Comparison of ENCODE assay signal across 13 mouse cellular contexts in genomic region chr7:80789061-80789460, GRCm38 (mm10). TPM values are rescaled to one million over a fixed set of nuclear protein-coding genes. Genes with fewer than 3 reads are reported as not detected.
DNase-seq lines count a peak whose midpoint lies in the region; ATAC-seq and TF ChIP-seq lines count a peak whose summit lies in the region.
"Had no signal": no experiment of that assay in that cellular context is flagged by ENCODE, and none has a peak within 500 bp of the region (broad histone marks: within the 10 kb centered on the region; RNA-seq: fewer than 3 reads in every experiment).

No protein-coding gene starts in this region.

- H3K27me3 ChIP-seq in heart, adult 2 months (ENCODE audit: control insufficient read depth, insufficient read depth, low read length): no peaks in the 10 kb centered on the region
- H3K27me3 ChIP-seq in heart, postnatal 0 days (ENCODE audit: control insufficient read depth, insufficient read depth, low read length): no peaks in the 10 kb centered on the region
- H3K27me3 ChIP-seq in myocyte (ENCODE audit: control insufficient read depth, insufficient read depth, insufficient read length): no peaks in the 10 kb centered on the region
- H3K27me3 ChIP-seq in forebrain, embryonic 15.5 days: no peaks in the 10 kb centered on the region
- H3K27me3 ChIP-seq: limb, embryonic 13.5 days had no signal

- no peak overlapping the region for H3K9ac ChIP-seq in heart, adult 2 months (ENCODE audit: low read depth, low read length)
- no peak overlapping the region for H3K9ac ChIP-seq in heart, postnatal 0 days (replicated peaks; ENCODE audit: low read depth, low read length)
- no peak overlapping the region for H3K9ac ChIP-seq in forebrain, embryonic 15.5 days (replicated peaks)
- H3K9ac ChIP-seq: limb, embryonic 13.5 days had no signal

- peak; percentile 94 for ATAC-seq in CD4-positive, CD25-positive, alpha-beta regulatory T cell, adult 4 months
- ATAC-seq in heart, postnatal 0 days (ENCODE audit: insufficient read depth, low read depth): no peak
- ATAC-seq in forebrain, embryonic 15.5 days (replicated peaks): no peak

- 3% methylated on average over 1 of the region's 1 CpGs for WGBS in heart, adult 2 months
- WGBS in heart, postnatal 0 days: 7% methylated on average over 1 of the region's 1 CpGs
- WGBS in forebrain, embryonic 15.5 days: 76% methylated on average over 1 of the region's 1 CpGs

- intact Hi-C loops in heart, adult 2 months (cut with DNase I): no loop called here
- intact Hi-C loops in heart, postnatal 14 days (cut with DNase I): no loop called here
- intact Hi-C loops in left cerebral cortex, postnatal 4 days (cut with DNase I): no loop called here

- peaks cover 8% of the 10 kb centered on the region for H3K79me2 ChIP-seq in heart, adult 2 months (replicated peaks; ENCODE audit: control insufficient read depth, insufficient read depth, low read length)
- peaks cover 87% of the 10 kb centered on the region for H3K79me2 ChIP-seq in myocyte (ENCODE audit: control insufficient read depth, insufficient read depth)

- H3K4me1 ChIP-seq in heart, adult 2 months (ENCODE audit: control insufficient read depth, insufficient read depth, low read length): peaks cover 23% of the 10 kb centered on the region
- H3K4me1 ChIP-seq in heart, postnatal 0 days (ENCODE audit: control insufficient read depth, insufficient read depth): peaks cover 48% of the 10 kb centered on the region
- no peaks in the 10 kb centered on the region for H3K4me1 ChIP-seq in forebrain, embryonic 15.5 days

- no peak overlapping the region for H3ac ChIP-seq in myocyte (ENCODE audit: control insufficient read depth, insufficient read length)

- 0 out of 2 replicates have a peak overlapping the region, but pooled peaks have one; percentile 21 for H3K4me2 ChIP-seq in heart, postnatal 0 days (ENCODE audit: low read depth, low read length)
- H3K4me2 ChIP-seq in myocyte (ENCODE audit: low read depth): peak overlapping the region; percentile 62
- H3K4me2 ChIP-seq in forebrain, embryonic 15.5 days (replicated peaks): no peak overlapping the region
- H3K4me2 ChIP-seq: limb, embryonic 13.5 days had no signal

- no peak for TF ChIP-seq POLR2A in heart, adult 2 months (IDR thresholded peaks at IDR 0.05; ENCODE audit: insufficient read depth, low read depth, low read length)
- TF ChIP-seq POLR2A in myocyte (IDR thresholded peaks at IDR 0.05; ENCODE audit: insufficient read length, low read depth): no peak

- TF ChIP-seq EP300 in heart, adult 2 months (IDR thresholded peaks at IDR 0.05; ENCODE audit: insufficient read depth, low read depth, low read length): no peak
- no peak for TF ChIP-seq EP300 in heart, postnatal 0 days (IDR thresholded peaks at IDR 0.05; ENCODE audit: low read depth)

- TF ChIP-seq CTCF in heart, adult 2 months (IDR thresholded peaks at IDR 0.05): no peak
- TF ChIP-seq CTCF in heart, postnatal 0 days (IDR thresholded peaks at IDR 0.05; ENCODE audit: low read depth): no peak

- no peak for DNase-seq in heart, adult 2 months
- DNase-seq in heart, postnatal 14 days: no peak
- peak; percentile 79 for DNase-seq in heart, postnatal 0 days (ENCODE audit: low spot score)
- DNase-seq in cerebellum, postnatal 25 days: no peak
- no peak for DNase-seq in left cerebral cortex, postnatal 4 days
- DNase-seq: adrenal gland, postnatal 14 days; cerebellum, adult 9-11 months; kidney, adult 9 months; right cerebral cortex, postnatal 4 days had no signal

- H3K36me3 ChIP-seq in heart, adult 2 months (ENCODE audit: control insufficient read depth, insufficient read depth, low read length): peaks cover 30% of the 10 kb centered on the region
- peaks cover 12% of the 10 kb centered on the region for H3K36me3 ChIP-seq in heart, postnatal 0 days (replicated peaks; ENCODE audit: control insufficient read depth, insufficient read depth, low read length)
- peaks cover 15% of the 10 kb centered on the region for H3K36me3 ChIP-seq in myocyte (ENCODE audit: control insufficient read depth, insufficient read depth)
- peaks cover 4% of the 10 kb centered on the region; the same call in 1 of the 2 replicates for H3K36me3 ChIP-seq in forebrain, embryonic 15.5 days

- H3K4me3 ChIP-seq in heart, adult 2 months: no peak overlapping the region
- H3K4me3 ChIP-seq in heart, postnatal 0 days (ENCODE audit: low read depth, low read length): no peak overlapping the region
- H3K4me3 ChIP-seq in myocyte: no peak overlapping the region
- no peak overlapping the region for H3K4me3 ChIP-seq in forebrain, embryonic 15.5 days
- H3K4me3 ChIP-seq: limb, embryonic 13.5 days had no signal

- no peaks in the 10 kb centered on the region for H3K9me3 ChIP-seq in heart, postnatal 0 days (replicated peaks; ENCODE audit: control insufficient read depth, low read length)
- no peaks in the 10 kb centered on the region for H3K9me3 ChIP-seq in forebrain, embryonic 15.5 days

- H3K27ac ChIP-seq in heart, adult 2 months: peak overlapping the region; percentile 77
- H3K27ac ChIP-seq in heart, postnatal 0 days (ENCODE audit: low read depth): peak overlapping the region; percentile 88
- no peak overlapping the region for H3K27ac ChIP-seq in forebrain, embryonic 15.5 days (replicated peaks)

TF ChIP-seq in myocyte, 11 proteins besides CTCF, POLR2A, EP300 and RAD21:
- TF ChIP-seq CEBPB (IDR thresholded peaks at IDR 0.05; ENCODE audit: insufficient read depth, poor library complexity, severe bottlenecking) (no peak), POLR2AphosphoS2 (IDR thresholded peaks at IDR 0.05; ENCODE audit: insufficient read length, low read depth) (no peak), MYOG (IDR thresholded peaks at IDR 0.05; ENCODE audit: control insufficient read depth in 1 of 3, insufficient read depth in 1 of 3, insufficient read length in 2 of 3, low read depth in 2 of 3) (no peak), TCF3 (IDR thresholded peaks at IDR 0.05; ENCODE audit: insufficient read length, low read depth) (no peak), SRF (IDR thresholded peaks at IDR 0.05; ENCODE audit: control insufficient read depth, insufficient read length, low read depth) (no peak), USF1 (IDR thresholded peaks at IDR 0.05; ENCODE audit: low read depth) (no peak), E2F4 (IDR thresholded peaks at IDR 0.05; ENCODE audit: insufficient read depth) (no peak), TCF12 (IDR thresholded peaks at IDR 0.05; ENCODE audit: insufficient read depth, poor library complexity, severe bottlenecking) (no peak), REST (IDR thresholded peaks at IDR 0.05; ENCODE audit: insufficient read depth, insufficient read length) (no peak), MYOD1 (IDR thresholded peaks at IDR 0.05; ENCODE audit: control insufficient read depth in 1 of 3, insufficient read length in 2 of 3, low read depth in 2 of 3) (no peak), MAX (IDR thresholded peaks at IDR 0.05; ENCODE audit: low read depth) (no peak)

RNA-seq across cellular contexts. Expression of gene Iqgap1, which starts 36.7 kb away (rescaled TPM):
- total RNA-seq in heart, adult 2 months (2021): 10 to 100 TPM; 33.5 to 35.8 TPM
- polyA plus RNA-seq in heart, adult 2 months (2012; rRNA removed): 34.8 and 47.5 TPM in 2 replicates
- 10 to 100 TPM; 60.2 to 61.0 TPM for total RNA-seq in heart, postnatal 14 days (2021)
- 100 to 1,000 TPM; 187 to 284 TPM for polyA plus RNA-seq in CD4-positive, CD25-positive, alpha-beta regulatory T cell, adult 4 months (2017; shearing (Covaris generic))
- 39.8 and 88.5 TPM in 2 replicates for total RNA-seq in heart, postnatal 0 days (2014; rRNA removed; ENCODE audit: low replicate concordance)
- polyA plus RNA-seq in heart, postnatal 0 days (2015; fragmentation: Nextera tagmentation; extraction: Ambion mirVana): 22.6 and 23.6 TPM in 2 replicates
- 61.7 TPM for polyA plus RNA-seq in myocyte (2012; fragmentation: generic; extraction: Trizol)
- polyA plus RNA-seq in forebrain, embryonic 15.5 days (2015; fragmentation: Nextera tagmentation; extraction: Ambion mirVana): 21.7 and 23.3 TPM in 2 replicates
- 10 to 100 TPM; 40.9 to 43.2 TPM for total RNA-seq in left cerebral cortex, postnatal 4 days (2021)
